Mouse (Mus musculus): Measurements from ENCODE around the gene Mboat1. TPM values are rescaled to one million over a fixed set of nuclear protein-coding genes. Genes with fewer than 3 reads are reported as not detected.
A peak's percentile ranks its signal among the peaks of the same experiment; 100 is the strongest.

Gene Mboat1
- 6.1 and 9.5 TPM in 2 replicates for total RNA-seq (2017)

- peak; percentile 89 for ATAC-seq (replicated peaks; ENCODE audit: low read depth, poor library complexity, severe bottlenecking)
Observed at GRCm38 (mm10) chr13:30136243-30136922, at the start of gene Mboat1. Mboat1 (plus strand) TSS chr13:30136489.

- ATAC-seq (replicated peaks; ENCODE audit: low read depth, poor library complexity, severe bottlenecking), result peak; percentile 76
Observed at GRCm38 (mm10) chr13:30093086-30093485, 43.2 kb upstream of the Mboat1 start.

- ATAC-seq (replicated peaks; ENCODE audit: low read depth, poor library complexity, severe bottlenecking), result 0 out of 2 replicates have a peak, but pooled peaks have one; percentile 29
Observed at GRCm38 (mm10) chr13:30095851-30096250, 40.4 kb upstream of the Mboat1 start.

- no peak for ATAC-seq (replicated peaks; ENCODE audit: low read depth, poor library complexity, severe bottlenecking)
Observed at GRCm38 (mm10) chr13:30096536-30096935, 39.8 kb upstream of the Mboat1 start.

GRCm38 (mm10) chr13:30109001-30109600, 27.2 kb upstream of the Mboat1 start:
- ATAC-seq (replicated peaks; ENCODE audit: low read depth, poor library complexity, severe bottlenecking), result no peak

- no peak for ATAC-seq (replicated peaks; ENCODE audit: low read depth, poor library complexity, severe bottlenecking)
Observed at GRCm38 (mm10) chr13:30115792-30116191, 20.5 kb upstream of the Mboat1 start.

GRCm38 (mm10) chr13:30136923-30137629, 787 bp downstream of the Mboat1 start:
- ATAC-seq (replicated peaks; ENCODE audit: low read depth, poor library complexity, severe bottlenecking), result no peak

GRCm38 (mm10) chr13:30137951-30138350, 1.7 kb downstream of the Mboat1 start:
- peak; percentile 43; the same call in 1 of the 2 replicates for ATAC-seq (replicated peaks; ENCODE audit: low read depth, poor library complexity, severe bottlenecking)

- ATAC-seq (replicated peaks; ENCODE audit: low read depth, poor library complexity, severe bottlenecking), result no peak
Observed at GRCm38 (mm10) chr13:30140149-30140548, 3.9 kb downstream of the Mboat1 start.

- no peak for ATAC-seq (replicated peaks; ENCODE audit: low read depth, poor library complexity, severe bottlenecking)
Observed at GRCm38 (mm10) chr13:30140646-30141045, 4.4 kb downstream of the Mboat1 start.

- ATAC-seq (replicated peaks; ENCODE audit: low read depth, poor library complexity, severe bottlenecking), result no peak
Observed at GRCm38 (mm10) chr13:30141996-30142395, 5.7 kb downstream of the Mboat1 start.

GRCm38 (mm10) chr13:30146468-30146867, 10.2 kb downstream of the Mboat1 start:
- no peak for ATAC-seq (replicated peaks; ENCODE audit: low read depth, poor library complexity, severe bottlenecking)

- peak; percentile 97 for ATAC-seq (replicated peaks; ENCODE audit: low read depth, poor library complexity, severe bottlenecking)
Observed at GRCm38 (mm10) chr13:30154264-30154663, 18.0 kb downstream of the Mboat1 start.

- ATAC-seq (replicated peaks; ENCODE audit: low read depth, poor library complexity, severe bottlenecking), result no peak
Observed at GRCm38 (mm10) chr13:30159626-30160025, 23.3 kb downstream of the Mboat1 start.

- ATAC-seq (replicated peaks; ENCODE audit: low read depth, poor library complexity, severe bottlenecking), result no peak
Observed at GRCm38 (mm10) chr13:30163521-30163920, 27.2 kb downstream of the Mboat1 start.

GRCm38 (mm10) chr13:30166138-30167090, 30.1 kb downstream of the Mboat1 start:
- peak; percentile 54; the same call in 1 of the 2 replicates for ATAC-seq (replicated peaks; ENCODE audit: low read depth, poor library complexity, severe bottlenecking)

GRCm38 (mm10) chr13:30167499-30167898, 31.2 kb downstream of the Mboat1 start:
- ATAC-seq (replicated peaks; ENCODE audit: low read depth, poor library complexity, severe bottlenecking), result no peak

GRCm38 (mm10) chr13:30168803-30169202, 32.5 kb downstream of the Mboat1 start:
- ATAC-seq (replicated peaks; ENCODE audit: low read depth, poor library complexity, severe bottlenecking), result no peak

- ATAC-seq (replicated peaks; ENCODE audit: low read depth, poor library complexity, severe bottlenecking), result no peak
Observed at GRCm38 (mm10) chr13:30170061-30170460, 33.8 kb downstream of the Mboat1 start.

- no peak for ATAC-seq (replicated peaks; ENCODE audit: low read depth, poor library complexity, severe bottlenecking)
Observed at GRCm38 (mm10) chr13:30174586-30174985, 38.3 kb downstream of the Mboat1 start.
